Mouse (Mus musculus) heart, postnatal 36 days (tissue): Measurements from ENCODE around the gene Hs1bp3. TPM values are rescaled to one million over a fixed set of nuclear protein-coding genes. Genes with fewer than 3 reads are reported as not detected.
A peak's percentile ranks its signal among the peaks of the same experiment; 100 is the strongest.

Experiments
- DNase-seq, 2 experiments: peaks; one replicate each; pipeline ENCODE4 v3.0.0; 2021 to 2022
- intact Hi-C: fragments of 180-260 bp; cut with DNase I; formaldehyde crosslinking; loops from one replicate; pipeline ENCODE4 v1.15.1; 2025
- total RNA-seq, 2 experiments: library from RNA; stranded (reverse); gene quantifications; 2 replicates each; pipeline ENCODE4 v1.2.3; 2021

Hs1bp3 gene
- total RNA-seq = 10 to 100 TPM; 15.9 to 18.0 TPM

DNA sequence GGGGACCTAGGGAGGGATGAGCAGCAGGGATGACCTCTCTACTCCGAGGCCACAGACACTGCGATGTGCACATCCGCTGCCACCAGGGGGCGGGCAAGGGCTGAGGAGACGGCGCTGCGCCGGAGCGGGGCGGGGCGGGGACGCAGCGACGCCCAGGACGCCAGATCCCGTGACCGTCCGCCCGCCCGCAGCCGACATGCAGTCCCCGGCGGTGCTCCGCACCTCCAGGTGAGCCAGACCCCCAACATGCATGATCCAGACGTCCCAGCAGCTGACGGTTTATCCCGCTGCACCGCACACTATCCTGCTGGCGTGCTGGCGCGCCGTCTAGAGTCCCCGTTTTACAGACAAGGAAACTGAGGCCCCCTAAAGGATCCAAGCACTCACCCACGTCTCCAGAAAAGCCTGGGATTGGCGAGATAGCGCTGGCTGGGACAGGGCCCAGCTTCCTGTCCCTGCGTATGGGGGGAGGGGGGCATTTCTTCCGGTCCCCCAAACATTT is at the start of gene Hs1bp3:
TSS of gene Hs1bp3 (plus strand) at position 163 of the 502 bp plus-strand sequence.
- peak; percentile 88 to 93 for DNase-seq
- intact Hi-C loops = loop anchor here (2.0 to 10.0 kb wide), 4 partner anchors 233 to 711 kb away; partner anchors contain the start of gene Ttc32

DNA sequence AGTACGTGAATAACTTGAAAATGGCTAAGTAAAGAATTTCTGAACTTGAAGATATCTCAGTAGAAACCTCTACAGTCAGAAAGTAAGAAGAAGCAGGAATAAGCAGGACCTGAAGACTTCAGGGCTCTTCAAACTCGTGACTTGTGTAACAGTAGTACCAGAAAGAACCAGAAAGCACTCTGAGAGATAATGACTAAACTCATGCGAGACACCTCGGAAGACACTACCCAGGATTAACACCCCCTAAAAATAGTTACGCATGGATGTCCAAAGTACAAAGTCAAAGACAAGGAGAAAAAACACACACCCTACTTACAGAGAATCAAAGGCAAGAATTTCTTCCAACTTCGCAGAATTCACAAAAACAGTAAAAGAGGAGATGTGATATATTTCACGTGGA is 46.9 kb upstream of the Hs1bp3 start:
- intact Hi-C loops = no loop called here
- no peak for DNase-seq

GRCm38 (mm10) chr12:8269627-8270026 is 43.6 kb upstream of the Hs1bp3 start:
- intact Hi-C loops = no loop called here
- DNase-seq = no peak

DNA sequence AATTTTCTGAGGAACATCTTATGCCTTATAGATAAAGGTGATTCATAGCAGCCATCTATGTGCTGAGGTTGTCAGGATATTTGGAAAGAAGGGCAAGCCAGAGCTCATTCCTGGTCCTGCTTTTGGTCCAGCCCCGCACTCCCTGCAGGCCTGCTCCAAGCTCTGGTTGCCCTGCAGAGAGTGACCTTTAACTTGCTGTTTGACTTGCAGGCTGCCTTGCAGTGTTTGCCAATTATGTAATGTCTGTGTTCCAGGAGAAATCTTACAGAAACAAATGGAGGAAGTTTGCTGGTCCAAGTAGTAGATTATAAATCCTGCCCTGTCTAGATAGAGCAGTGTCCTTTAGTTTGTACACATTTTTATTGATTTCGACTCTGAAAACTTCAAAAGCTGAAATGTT is 41.8 kb upstream of the Hs1bp3 start:
- no peak for DNase-seq

GRCm38 (mm10) chr12:8273471-8274171 is 39.6 kb upstream of the Hs1bp3 start:
- intact Hi-C loops = no loop called here
- DNase-seq = no peak

More for the DNA sequence above, 41.8 kb upstream of the Hs1bp3 start:
- intact Hi-C loops = no loop called here

GRCm38 (mm10) chr12:8275424-8275823 is 37.8 kb upstream of the Hs1bp3 start:
- intact Hi-C loops = no loop called here
- no peak for DNase-seq

GRCm38 (mm10) chr12:8281225-8282017 is 31.8 kb upstream of the Hs1bp3 start:
- no peak for DNase-seq
- intact Hi-C loops = no loop called here

DNA sequence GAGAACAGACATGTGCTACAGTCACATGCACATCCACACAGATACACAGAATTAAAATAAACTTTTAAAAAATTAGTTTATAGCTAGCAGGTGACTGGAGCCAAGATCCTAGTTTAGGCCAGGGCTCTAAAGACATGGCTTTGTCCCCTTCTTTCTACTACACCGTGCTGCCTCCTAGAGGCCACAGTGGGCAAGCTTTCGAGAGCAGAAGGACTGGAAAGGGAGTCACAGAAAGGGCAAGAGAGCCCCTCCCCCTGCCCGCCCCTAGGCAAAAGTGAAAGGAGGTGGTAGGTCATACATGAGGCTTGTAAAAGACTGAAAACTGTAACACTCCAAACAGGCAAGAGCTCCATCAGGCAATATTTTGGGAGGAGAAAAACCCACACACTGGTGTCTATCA is 25.3 kb upstream of the Hs1bp3 start:
- DNase-seq = no peak
- intact Hi-C loops = no loop called here

DNA sequence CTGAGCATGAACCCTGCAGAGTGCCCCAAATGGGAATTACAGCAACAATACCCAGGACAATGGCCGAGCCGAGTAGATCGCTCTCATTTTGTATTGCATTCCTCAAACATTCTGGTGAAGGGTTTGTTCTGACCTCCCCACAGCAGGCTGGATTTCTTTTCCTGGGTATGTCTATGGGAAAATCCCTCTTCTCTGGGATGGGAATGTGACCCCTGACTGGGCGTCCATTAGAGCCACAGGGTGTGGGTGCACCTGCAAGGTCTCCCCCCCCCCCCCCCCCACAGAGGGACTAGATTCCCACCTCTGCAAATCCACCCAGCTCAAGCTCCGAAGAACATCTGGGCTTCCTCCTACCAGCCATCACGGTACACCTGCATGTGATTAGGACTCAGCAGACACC is 24.1 kb upstream of the Hs1bp3 start:
- intact Hi-C loops = no loop called here
- no peak for DNase-seq

DNA sequence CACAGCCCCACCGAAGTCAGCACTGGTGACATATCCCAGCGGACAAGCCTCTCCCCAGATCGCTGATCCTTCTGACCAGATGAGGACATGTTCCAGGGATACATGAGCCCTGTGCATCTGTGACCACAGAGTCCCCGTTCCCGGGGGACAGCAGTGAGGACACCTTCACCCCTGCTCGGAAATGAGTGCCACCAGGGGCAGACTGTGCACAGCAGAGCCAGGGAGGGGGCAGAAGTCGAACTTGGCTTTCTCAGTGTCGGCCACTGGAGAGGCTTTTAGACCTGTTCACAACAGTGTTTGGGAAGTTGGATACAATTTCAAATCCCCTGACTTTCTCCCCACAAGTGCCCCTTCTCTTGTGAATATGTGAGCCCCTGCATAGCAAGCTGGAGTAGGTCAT is 23.7 kb upstream of the Hs1bp3 start:
- intact Hi-C loops = no loop called here
- DNase-seq = no peak

DNA sequence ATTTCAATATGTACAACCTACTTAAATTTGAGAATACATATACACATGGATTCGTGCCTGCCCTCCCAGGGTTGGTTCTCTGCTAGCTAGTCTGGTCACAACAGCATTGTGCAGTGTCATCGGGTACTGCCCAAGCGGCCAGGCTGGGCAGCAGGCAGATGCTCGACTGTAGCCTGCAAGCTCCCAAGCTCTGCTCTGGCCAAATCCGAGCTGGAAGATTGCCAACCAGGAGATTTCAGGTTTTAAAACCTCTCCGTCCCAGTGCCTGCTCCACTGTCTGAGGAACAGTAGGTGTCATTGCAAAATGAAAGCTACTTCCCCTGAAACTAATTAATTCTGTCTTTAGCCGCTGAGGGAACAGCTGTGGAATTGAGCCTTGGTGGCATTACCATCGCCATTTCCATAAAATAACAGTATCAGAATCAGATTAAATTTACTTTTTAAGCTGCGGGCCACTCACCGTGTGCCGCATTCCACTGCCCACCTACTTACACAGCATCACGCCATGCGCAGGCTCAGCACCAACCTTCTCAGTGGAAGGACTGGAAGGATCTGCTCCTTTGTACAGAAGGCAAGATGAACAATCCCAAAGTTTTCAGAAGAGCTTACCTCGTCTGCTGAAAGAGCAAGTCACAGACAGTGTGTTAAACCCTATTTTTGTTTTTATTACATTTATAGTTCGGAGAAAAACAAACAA is 21.9 kb upstream of the Hs1bp3 start:
- intact Hi-C loops = no loop called here
- DNase-seq = no peak

- intact Hi-C loops = no loop called here
- no peak for DNase-seq
Observed at GRCm38 (mm10) chr12:8295307-8295913, 17.8 kb upstream of the Hs1bp3 start.

DNA sequence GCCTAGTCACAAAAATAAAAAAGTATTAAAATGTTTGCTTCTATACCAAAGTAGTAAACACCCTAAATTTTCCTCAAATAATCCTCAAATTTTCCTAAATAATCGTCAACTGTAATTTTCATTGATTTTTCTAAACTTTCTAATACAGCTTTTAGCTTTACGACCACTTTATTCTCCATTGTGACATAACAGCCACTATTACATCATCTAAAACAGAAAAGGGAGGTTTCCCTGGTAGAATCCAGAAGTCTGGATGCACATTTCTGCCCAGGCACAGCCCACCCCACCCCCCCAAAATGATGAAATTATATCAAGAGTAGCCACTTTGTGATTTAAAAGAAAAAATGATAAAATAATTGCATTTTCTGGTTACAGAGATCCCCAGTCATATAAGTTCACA is 17.1 kb upstream of the Hs1bp3 start:
- DNase-seq = no peak
- intact Hi-C loops = no loop called here

GRCm38 (mm10) chr12:8297586-8298214 is 15.5 kb upstream of the Hs1bp3 start:
- intact Hi-C loops = no loop called here
- DNase-seq = no peak

DNA sequence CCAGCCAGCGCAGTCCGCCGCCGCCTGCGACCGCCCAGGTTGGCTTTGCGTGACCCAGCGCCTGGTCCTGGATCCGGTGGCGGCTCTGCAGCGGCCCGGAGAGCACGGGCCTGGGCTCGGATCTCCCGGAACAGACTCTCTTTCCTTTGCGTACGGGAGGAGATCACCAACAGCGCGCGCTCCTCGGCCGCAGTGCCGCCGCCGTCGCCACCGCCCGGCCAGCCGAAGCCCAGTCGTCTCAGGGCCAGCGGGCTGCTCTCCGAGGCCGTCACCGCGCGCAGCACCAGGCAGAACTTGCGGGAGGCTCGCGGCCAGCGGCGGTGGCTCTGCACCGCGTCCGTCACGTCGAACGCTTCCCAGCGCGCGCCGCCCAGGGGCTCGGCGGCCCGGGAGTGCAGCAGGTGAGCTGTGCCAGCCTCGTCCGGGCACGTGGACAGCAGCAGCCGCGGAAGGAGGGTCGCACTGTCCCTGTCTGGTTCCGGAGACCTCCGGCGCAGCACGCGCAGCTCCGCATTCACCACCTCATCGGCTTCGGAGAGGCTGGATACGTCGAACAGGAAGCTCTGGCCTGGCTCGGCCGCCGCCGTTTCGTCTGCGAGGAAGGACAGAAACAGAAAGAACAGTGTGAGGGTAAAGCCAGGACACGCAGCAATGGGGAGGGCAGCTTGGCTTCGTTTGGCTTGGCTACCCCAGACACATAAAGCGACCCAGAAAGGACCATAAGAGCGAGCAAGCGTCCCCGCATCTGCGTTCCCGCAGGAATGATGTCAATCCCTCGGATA is 14.7 kb upstream of the Hs1bp3 start:
- no peak for DNase-seq

DNA sequence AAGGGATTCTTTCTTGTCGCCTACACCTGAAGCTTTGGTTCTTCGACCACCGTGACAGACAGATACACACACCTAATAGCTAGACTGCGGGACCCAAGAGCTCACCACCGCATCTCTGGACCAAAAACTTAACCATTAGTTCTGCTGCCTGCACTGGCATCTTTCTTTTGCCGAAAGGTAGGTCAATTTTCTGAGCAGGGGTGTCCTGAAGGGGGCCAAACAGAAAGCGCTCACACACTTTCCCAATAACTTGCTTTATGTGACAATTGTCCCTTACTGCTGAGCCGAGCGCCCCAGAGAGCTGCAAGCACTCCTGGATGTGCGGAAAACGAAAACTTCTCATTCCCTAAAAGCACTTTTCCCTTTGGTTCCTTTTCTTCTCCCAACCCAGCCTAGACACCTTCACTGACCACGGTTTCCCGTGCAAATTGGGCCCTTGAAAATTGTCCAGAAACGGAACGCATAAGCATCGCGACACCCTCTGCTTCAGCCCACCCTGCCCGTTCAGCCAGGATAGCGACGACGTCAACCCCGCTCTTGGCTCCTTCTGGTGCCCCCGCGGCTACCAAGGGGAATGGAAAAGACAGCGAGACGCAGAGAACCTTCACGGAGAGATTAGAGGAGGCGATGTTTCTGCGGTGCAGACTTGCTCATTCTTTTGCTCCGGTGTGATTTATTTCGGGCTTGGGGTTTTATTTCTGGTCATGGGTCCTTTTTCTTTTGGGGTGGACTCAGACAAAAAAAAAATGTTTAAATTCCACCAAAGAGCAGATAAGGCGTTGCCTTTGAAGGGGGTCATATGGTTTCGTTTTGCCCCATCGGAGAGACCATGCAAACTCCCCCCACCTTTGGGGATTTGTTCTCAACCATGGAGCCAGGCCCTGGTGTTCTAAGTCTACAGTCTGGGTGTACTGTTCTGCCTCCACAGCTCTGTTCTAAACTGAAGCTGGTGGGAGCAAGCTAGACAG is 13.8 kb upstream of the Hs1bp3 start:
- no peak for DNase-seq
- intact Hi-C loops = loop anchor here (5.0 kb wide), 1 partner anchor 82 kb away; no protein-coding TSS in a partner anchor

More for the DNA sequence above, 14.7 kb upstream of the Hs1bp3 start:
- intact Hi-C loops = no loop called here

GRCm38 (mm10) chr12:8300111-8300480 is 13.1 kb upstream of the Hs1bp3 start:
- no peak for DNase-seq

GRCm38 (mm10) chr12:8300521-8300920 is 12.7 kb upstream of the Hs1bp3 start:
- intact Hi-C loops = loop anchor here (5.0 kb wide), 1 partner anchor 83 kb away; no protein-coding TSS in a partner anchor
- no peak for DNase-seq

More at GRCm38 (mm10) chr12:8300111-8300480, 13.1 kb upstream of the Hs1bp3 start:
- intact Hi-C loops = loop anchor here (5.0 kb wide), 1 partner anchor 83 kb away; no protein-coding TSS in a partner anchor
